Mouse (Mus musculus): ENCODE measurements around the gene Frmd4a.

The Frmd4a gene

DNA sequence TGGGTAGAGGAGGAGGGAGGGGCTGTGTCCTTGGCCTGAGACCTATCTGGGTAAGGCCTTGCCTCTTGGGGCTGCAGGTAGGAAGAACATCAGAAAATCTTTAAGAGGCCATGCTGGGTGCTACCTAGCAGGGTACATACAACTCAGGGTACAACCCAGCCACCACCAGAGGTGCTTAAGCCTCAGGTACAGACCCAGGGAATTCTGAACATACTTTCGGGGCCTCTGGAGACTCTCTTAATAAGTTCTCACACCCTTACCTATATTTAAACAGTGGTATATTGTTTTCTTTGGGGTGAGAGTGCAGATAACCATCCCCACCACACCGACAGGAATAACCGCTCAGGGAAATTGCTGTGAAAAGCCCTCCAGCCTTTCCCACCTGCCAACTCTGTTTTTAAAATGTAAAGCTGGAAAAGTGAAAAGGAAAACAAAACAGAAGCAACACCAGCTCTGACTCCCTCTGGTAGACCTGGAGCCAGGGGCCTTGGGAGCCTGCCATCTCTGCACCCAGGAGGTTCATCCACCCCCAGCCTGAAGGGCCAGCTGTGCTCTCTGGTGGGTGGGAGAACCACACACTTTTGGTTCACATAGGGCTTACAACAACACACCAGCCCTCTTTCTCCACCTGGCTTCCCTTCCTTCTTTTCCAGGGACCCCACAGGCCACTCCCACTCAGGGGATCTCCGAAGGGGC is 548.9 kb downstream of the Frmd4a start:
- no peaks in the 10 kb centered on the region for H3K27me3 ChIP-seq (ENCODE audit: insufficient read depth, low read length)
- H3K4me3 ChIP-seq (replicated peaks; ENCODE audit: low read length): no peak overlapping the region
- H3K36me3 ChIP-seq (ENCODE audit: insufficient read depth, low read length): peaks cover 15% of the 10 kb centered on the region
- TF ChIP-seq CTCF (conservative IDR thresholded peaks at IDR 0.05; ENCODE audit: low read length): no peak
- TF ChIP-seq NANOG (IDR thresholded peaks at IDR 0.05; ENCODE audit: borderline replicate concordance, low read length): no peak
- no peak for TF ChIP-seq POU5F1 (IDR thresholded peaks at IDR 0.05; ENCODE audit: borderline replicate concordance, low read length)
- H3K4me1 ChIP-seq (replicated peaks; ENCODE audit: low read depth, low read length): peaks cover 35% of the 10 kb centered on the region
- H3K9me3 ChIP-seq (ENCODE audit: low read length): no peaks in the 10 kb centered on the region

DNA sequence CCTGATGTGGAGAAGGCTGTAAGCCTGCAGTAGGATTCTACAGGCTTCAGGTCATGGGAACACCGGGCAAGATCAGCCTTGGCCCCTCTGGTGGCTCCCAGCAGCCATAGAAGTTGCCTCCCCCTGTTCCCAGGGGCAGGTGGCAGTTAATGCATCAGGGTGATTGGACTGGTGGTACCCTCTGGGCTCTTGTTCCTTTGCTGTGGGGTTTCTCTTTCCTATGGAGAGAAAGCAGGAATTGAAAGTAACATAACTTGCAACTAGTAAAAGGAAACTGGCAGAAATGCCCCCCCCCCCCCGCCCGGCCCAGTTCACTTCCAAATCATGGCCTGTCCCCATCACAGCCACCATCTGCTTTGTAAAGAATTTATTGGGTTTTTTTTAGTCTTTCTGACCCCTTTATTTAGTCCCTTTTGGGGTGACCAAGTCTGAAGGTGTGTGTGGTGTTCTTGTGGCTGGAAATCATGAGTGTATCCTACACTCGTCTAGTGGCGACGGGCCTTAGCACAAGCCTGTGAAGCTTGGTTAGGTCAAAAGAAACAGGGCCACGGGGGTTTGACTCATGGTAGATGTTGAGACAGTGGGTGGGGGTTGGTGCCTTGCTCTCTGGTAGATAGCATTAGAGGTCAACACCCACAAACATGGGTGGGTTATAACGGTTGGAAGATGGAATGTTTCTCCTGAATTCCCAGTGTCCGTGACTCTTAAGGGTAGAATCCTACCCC is 549.6 kb downstream of the Frmd4a start:
- no peaks in the 10 kb centered on the region for H3K27me3 ChIP-seq (ENCODE audit: insufficient read depth, low read length)
- H3K4me1 ChIP-seq (replicated peaks; ENCODE audit: low read depth, low read length): peaks cover 36% of the 10 kb centered on the region
- H3K4me3 ChIP-seq (replicated peaks; ENCODE audit: low read length): no peak overlapping the region
- H3K9me3 ChIP-seq (ENCODE audit: low read length): no peaks in the 10 kb centered on the region
- peaks cover 17% of the 10 kb centered on the region for H3K36me3 ChIP-seq (ENCODE audit: insufficient read depth, low read length)
- no peak for TF ChIP-seq POU5F1 (IDR thresholded peaks at IDR 0.05; ENCODE audit: borderline replicate concordance, low read length)
- no peak for TF ChIP-seq NANOG (IDR thresholded peaks at IDR 0.05; ENCODE audit: borderline replicate concordance, low read length)
- no peak for TF ChIP-seq CTCF (conservative IDR thresholded peaks at IDR 0.05; ENCODE audit: low read length)

DNA sequence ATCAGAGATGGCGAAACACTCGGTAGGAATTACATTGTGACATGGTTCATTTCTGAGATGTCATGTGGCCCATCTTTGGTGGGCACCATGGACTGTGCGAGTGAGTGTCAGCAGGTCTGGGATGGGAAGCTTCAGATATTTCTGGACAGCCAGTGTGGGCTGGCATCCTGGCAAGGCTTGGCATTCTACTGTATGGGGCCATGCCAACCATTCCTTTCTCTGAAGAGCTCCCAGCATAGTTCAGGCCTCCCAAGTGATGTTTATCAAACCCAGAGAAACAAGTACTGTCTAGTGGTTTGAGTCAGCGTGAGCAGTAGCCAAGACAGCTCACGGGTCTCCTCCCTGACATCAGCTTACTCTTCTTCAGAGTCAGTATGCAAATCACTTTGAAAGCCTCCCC is 551.5 kb downstream of the Frmd4a start:
- H3K4me1 ChIP-seq (replicated peaks; ENCODE audit: low read depth, low read length): peaks cover 37% of the 10 kb centered on the region
- TF ChIP-seq NANOG (IDR thresholded peaks at IDR 0.05; ENCODE audit: borderline replicate concordance, low read length) (no peak), CTCF (conservative IDR thresholded peaks at IDR 0.05; ENCODE audit: low read length) (no peak), POU5F1 (IDR thresholded peaks at IDR 0.05; ENCODE audit: borderline replicate concordance, low read length) (no peak)

DNA sequence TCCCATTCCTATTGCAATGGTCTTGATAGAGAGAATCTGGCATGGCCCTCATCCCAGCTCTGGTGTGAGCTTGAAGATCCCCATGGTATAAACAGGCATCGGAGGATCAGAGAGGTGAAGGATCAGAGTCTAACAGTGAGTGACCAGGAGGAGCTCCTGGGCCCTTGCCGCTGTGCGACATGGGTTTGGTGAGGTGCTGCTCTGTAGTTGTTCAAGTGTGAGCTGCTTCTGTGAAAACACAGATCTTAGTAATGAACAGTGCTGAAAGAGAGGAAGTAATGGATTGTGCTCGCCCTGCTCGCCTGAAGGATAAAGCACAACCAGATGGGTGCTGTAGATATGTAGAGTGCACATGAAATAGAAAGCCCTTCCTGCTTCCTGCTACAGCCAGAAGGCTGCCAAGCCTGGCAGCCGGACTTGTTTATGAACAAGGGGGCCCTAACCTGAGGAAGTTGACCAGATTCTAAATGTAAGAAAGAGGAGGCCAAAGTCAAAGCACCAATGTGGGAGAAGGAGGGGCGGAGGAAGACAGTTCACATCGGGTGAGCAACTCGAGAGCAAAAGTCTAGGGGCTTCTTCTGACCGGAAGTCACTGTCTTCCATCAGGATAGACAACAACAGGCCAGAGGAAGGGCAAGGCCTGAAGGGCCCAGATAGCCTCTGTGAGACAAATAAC is 552.8 kb downstream of the Frmd4a start:
- Histone ChIP-seq H3K9me3 (ENCODE audit: low read length) (no peaks in the 10 kb centered on the region), H3K4me1 (replicated peaks; ENCODE audit: low read depth, low read length) (peaks cover 50% of the 10 kb centered on the region), H3K27me3 (ENCODE audit: insufficient read depth, low read length) (no peaks in the 10 kb centered on the region), H3K4me3 (replicated peaks; ENCODE audit: low read length) (no peak overlapping the region), H3K36me3 (ENCODE audit: insufficient read depth, low read length) (peaks cover 29% of the 10 kb centered on the region)
- TF ChIP-seq POU5F1 (IDR thresholded peaks at IDR 0.05; ENCODE audit: borderline replicate concordance, low read length): no peak
- no peak for TF ChIP-seq CTCF (conservative IDR thresholded peaks at IDR 0.05; ENCODE audit: low read length)
- TF ChIP-seq NANOG (IDR thresholded peaks at IDR 0.05; ENCODE audit: borderline replicate concordance, low read length): no peak

More for the DNA sequence above, 551.5 kb downstream of the Frmd4a start:
- no peaks in the 10 kb centered on the region for H3K27me3 ChIP-seq (ENCODE audit: insufficient read depth, low read length)
- peaks cover 29% of the 10 kb centered on the region for H3K36me3 ChIP-seq (ENCODE audit: insufficient read depth, low read length)
- no peaks in the 10 kb centered on the region for H3K9me3 ChIP-seq (ENCODE audit: low read length)
- no peak overlapping the region for H3K4me3 ChIP-seq (replicated peaks; ENCODE audit: low read length)

DNA sequence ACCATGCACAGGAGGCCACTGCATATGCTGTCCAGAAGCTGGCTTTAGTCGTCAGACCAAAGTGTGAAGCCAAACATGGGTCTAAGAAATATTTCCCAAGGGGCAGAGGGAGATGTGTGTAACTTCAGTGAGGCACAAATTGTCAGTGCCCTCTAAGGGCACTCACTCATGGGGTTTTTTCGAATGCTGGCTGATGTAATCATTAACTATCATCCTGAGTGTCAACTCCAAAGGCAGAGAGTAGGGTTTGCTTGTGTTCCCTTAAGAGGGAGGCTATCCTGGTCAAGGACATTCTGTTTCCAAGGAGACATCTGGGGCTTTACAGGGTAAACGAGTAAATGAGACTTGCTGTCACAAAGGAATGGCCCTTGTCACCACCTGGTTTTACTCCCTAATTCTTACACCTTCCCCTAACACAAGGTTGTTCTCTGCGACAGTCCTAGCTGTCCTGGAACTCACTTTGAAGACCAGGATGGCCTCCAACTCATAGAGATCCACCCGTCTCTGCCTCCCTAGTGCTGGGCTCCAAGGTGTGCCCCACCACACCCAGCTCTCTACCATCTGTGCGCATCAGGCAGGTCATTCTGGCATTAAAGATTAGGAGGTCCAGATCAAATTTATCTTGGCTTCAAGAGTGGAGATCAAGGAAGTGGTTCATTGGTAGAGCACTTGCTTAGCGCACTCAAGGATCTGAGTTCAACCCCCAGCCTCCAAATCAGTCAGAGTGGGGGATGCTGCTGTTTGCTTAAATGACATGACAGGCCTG is 555.2 kb downstream of the Frmd4a start:
- Histone ChIP-seq H3K27me3 (ENCODE audit: insufficient read depth, low read length) (no peaks in the 10 kb centered on the region), H3K9me3 (ENCODE audit: low read length) (no peaks in the 10 kb centered on the region), H3K4me1 (replicated peaks; ENCODE audit: low read depth, low read length) (peaks cover 68% of the 10 kb centered on the region), H3K36me3 (ENCODE audit: insufficient read depth, low read length) (peaks cover 13% of the 10 kb centered on the region), H3K4me3 (replicated peaks; ENCODE audit: low read length) (no peak overlapping the region)
- TF ChIP-seq POU5F1 (IDR thresholded peaks at IDR 0.05; ENCODE audit: borderline replicate concordance, low read length): no peak
- TF ChIP-seq NANOG (IDR thresholded peaks at IDR 0.05; ENCODE audit: borderline replicate concordance, low read length): no peak
- no peak for TF ChIP-seq CTCF (conservative IDR thresholded peaks at IDR 0.05; ENCODE audit: low read length)

DNA sequence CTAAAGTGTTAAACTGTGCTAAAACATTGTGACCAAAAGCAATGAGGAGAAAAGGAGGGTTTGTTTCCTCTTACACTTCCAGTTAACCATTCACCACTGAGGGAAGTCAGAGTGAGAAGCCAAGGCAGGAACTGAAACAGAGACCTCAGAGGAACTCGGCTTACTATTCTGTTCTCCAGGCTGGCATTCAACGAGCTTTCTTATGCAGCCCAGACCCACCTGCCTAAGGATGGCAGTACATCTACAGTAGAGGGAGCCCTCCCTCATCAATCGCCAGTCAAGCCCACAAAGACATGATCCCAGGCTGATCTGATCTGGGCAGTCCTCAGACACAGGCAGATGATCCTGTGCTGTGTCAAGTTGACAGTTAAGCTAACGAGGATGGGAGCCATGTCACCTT is 555.9 kb downstream of the Frmd4a start:
- Histone ChIP-seq H3K4me3 (replicated peaks; ENCODE audit: low read length) (no peak overlapping the region; the same call in 1 of the 2 replicates), H3K27me3 (ENCODE audit: insufficient read depth, low read length) (no peaks in the 10 kb centered on the region), H3K36me3 (ENCODE audit: insufficient read depth, low read length) (peaks cover 13% of the 10 kb centered on the region), H3K4me1 (replicated peaks; ENCODE audit: low read depth, low read length) (peaks cover 73% of the 10 kb centered on the region), H3K9me3 (ENCODE audit: low read length) (no peaks in the 10 kb centered on the region)
- TF ChIP-seq NANOG (IDR thresholded peaks at IDR 0.05; ENCODE audit: borderline replicate concordance, low read length) (no peak), POU5F1 (IDR thresholded peaks at IDR 0.05; ENCODE audit: borderline replicate concordance, low read length) (no peak), CTCF (conservative IDR thresholded peaks at IDR 0.05; ENCODE audit: low read length) (peak; percentile 15; the same call in 1 of the 2 replicates)

DNA sequence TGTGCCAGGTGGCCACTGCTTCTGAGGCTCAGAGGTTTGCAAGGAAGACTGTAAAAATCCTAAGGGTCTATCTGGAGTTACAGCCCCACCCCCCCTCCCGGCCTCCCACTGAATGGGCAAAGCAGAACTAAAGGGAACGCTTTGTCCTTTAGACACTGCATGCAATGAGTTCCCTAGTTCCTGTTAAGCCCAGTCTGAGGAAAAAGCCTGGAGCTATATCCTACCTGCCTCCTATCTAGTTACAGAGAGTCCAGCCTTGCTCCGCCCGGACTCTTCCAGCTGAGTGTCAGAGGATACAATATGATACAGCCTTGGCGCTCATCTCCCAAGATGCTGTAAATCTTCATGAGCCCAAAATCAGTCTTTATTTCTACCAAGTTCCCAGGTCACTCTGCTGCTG is 556.7 kb downstream of the Frmd4a start:
- Histone ChIP-seq H3K4me3 (replicated peaks; ENCODE audit: low read length) (peak overlapping the region; percentile 11; the same call in 1 of the 2 replicates), H3K4me1 (replicated peaks; ENCODE audit: low read depth, low read length) (peaks cover 82% of the 10 kb centered on the region), H3K36me3 (ENCODE audit: insufficient read depth, low read length) (peaks cover 16% of the 10 kb centered on the region), H3K27me3 (ENCODE audit: insufficient read depth, low read length) (no peaks in the 10 kb centered on the region), H3K9me3 (ENCODE audit: low read length) (no peaks in the 10 kb centered on the region)
- TF ChIP-seq CTCF (conservative IDR thresholded peaks at IDR 0.05; ENCODE audit: low read length) (no peak), POU5F1 (IDR thresholded peaks at IDR 0.05; ENCODE audit: borderline replicate concordance, low read length) (no peak), NANOG (IDR thresholded peaks at IDR 0.05; ENCODE audit: borderline replicate concordance, low read length) (no peak)
